Mouse (Mus musculus): Measurements from ENCODE around the gene Gm17555. TPM values are rescaled to one million over a fixed set of nuclear protein-coding genes. Genes with fewer than 3 reads are reported as not detected.

The Gm17555 gene
- total and polyA plus RNA-seq, 2 experiments from 2014 or later: not detected

DNA sequence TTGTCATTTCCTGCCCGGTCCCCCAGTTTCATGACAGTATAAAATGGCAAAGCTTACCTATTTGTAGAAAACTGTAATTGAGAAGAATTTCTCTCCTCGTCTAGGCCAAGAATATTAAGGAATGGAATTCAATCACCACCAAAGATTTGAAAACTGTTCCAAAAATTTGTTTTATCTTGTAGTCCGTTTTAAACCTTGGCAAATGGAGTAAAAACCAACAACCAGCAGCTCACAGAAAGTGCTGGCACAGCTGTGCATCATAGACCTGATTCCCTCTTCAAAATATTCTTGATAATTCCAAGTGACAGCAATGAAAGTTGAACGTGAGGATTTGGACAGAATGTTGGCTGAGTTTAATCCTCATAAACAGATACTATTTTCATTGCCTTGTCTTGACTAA is 23.6 kb upstream of the Gm17555 start:
- H3K9me3 ChIP-seq (replicated peaks; ENCODE audit: control insufficient read depth, low read length): no peaks in the 10 kb centered on the region
- H3K36me3 ChIP-seq (replicated peaks; ENCODE audit: control insufficient read depth, insufficient read depth, low read length): no peaks in the 10 kb centered on the region
- no peaks in the 10 kb centered on the region for H3K27me3 ChIP-seq (ENCODE audit: control insufficient read depth, insufficient read depth, low read length)
- H3K4me1 ChIP-seq (ENCODE audit: control insufficient read depth, insufficient read depth): no peaks in the 10 kb centered on the region
- WGBS: 61% methylated on average over 4 of the region's 4 CpGs
- H3K4me2 ChIP-seq (ENCODE audit: low read depth, low read length): no peak overlapping the region
- H3K9ac ChIP-seq (replicated peaks; ENCODE audit: low read depth, low read length): no peak overlapping the region
- H3K4me3 ChIP-seq (ENCODE audit: low read depth, low read length): no peak overlapping the region
- DNase-seq (ENCODE audit: low spot score): no peak
- H3K27ac ChIP-seq (ENCODE audit: low read depth): no peak overlapping the region
- no peak for ATAC-seq (ENCODE audit: insufficient read depth, low read depth)
- no peak for TF ChIP-seq CTCF (IDR thresholded peaks at IDR 0.05; ENCODE audit: low read depth)
- TF ChIP-seq EP300 (IDR thresholded peaks at IDR 0.05; ENCODE audit: low read depth): no peak

DNA sequence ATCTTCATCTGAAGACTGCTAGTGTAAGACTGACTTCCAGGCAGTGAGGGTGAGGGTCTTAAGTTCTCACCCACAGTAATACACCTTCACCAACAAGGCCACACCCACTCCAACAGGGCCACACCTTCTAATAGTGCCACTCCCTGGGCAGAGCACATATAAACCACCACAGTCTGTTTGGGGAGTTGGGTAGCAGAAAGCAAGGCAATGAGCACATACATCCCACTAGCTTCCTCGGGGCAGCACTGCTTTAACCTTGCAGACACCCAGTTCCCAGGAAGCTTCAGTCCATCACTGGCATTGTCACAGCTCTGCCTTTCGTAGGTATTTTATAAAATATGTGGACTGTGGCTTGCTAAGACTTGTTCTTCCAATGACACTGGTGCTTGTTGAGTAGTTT is 22.8 kb upstream of the Gm17555 start:
- no peaks in the 10 kb centered on the region for H3K4me1 ChIP-seq (ENCODE audit: control insufficient read depth, insufficient read depth)
- H3K4me3 ChIP-seq (ENCODE audit: low read depth, low read length): no peak overlapping the region
- no peaks in the 10 kb centered on the region for H3K27me3 ChIP-seq (ENCODE audit: control insufficient read depth, insufficient read depth, low read length)
- no peaks in the 10 kb centered on the region for H3K9me3 ChIP-seq (replicated peaks; ENCODE audit: control insufficient read depth, low read length)
- no peak for DNase-seq (ENCODE audit: low spot score)
- no peak for ATAC-seq (ENCODE audit: insufficient read depth, low read depth)
- no peak for TF ChIP-seq CTCF (IDR thresholded peaks at IDR 0.05; ENCODE audit: low read depth)
- no peak for TF ChIP-seq EP300 (IDR thresholded peaks at IDR 0.05; ENCODE audit: low read depth)
- H3K36me3 ChIP-seq (replicated peaks; ENCODE audit: control insufficient read depth, insufficient read depth, low read length): no peaks in the 10 kb centered on the region
- no peak overlapping the region for H3K9ac ChIP-seq (replicated peaks; ENCODE audit: low read depth, low read length)
- no peak overlapping the region for H3K4me2 ChIP-seq (ENCODE audit: low read depth, low read length)
- H3K27ac ChIP-seq (ENCODE audit: low read depth): no peak overlapping the region
- 88% methylated on average over 2 of the region's 2 CpGs for WGBS

DNA sequence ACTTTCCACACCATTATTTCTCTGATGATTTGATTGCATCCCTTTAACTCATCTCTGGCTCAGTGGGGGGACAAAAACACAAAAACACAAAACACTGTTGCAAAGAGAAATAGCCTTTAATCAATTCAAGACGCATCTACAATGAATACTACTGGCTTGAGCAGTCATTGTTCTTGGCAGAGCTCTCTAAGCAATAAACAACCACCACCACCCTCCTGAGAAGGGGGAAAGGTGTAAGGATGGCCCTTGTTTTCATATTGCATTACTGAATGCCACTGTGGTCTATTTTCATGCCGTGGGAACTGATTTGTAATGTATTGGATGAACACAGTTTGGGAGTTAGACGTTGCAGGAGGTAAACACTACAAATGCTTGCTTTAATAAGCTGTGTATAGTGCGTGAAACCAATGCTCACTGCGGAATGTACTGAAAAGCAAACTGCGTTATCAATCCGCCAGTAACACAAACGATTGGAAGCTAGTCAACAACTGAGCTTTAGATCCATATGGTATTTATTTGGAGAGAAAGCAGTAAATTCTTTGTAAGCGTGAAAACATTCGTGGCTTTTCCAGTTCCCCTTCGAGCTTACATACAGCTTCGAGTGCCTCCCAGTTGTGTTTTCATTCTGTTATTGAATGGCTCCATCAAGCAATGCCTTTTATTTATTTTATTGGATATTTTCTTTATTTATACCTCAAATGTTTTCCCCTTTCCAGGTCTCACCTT is 19.1 kb upstream of the Gm17555 start:
- WGBS: 79% methylated on average over 12 of the region's 12 CpGs
- H3K4me2 ChIP-seq (ENCODE audit: low read depth, low read length): no peak overlapping the region
- H3K36me3 ChIP-seq (replicated peaks; ENCODE audit: control insufficient read depth, insufficient read depth, low read length): no peaks in the 10 kb centered on the region
- ATAC-seq (ENCODE audit: insufficient read depth, low read depth) (no peak), DNase-seq (ENCODE audit: low spot score) (no peak)
- no peaks in the 10 kb centered on the region for H3K27me3 ChIP-seq (ENCODE audit: control insufficient read depth, insufficient read depth, low read length)
- TF ChIP-seq EP300 (IDR thresholded peaks at IDR 0.05; ENCODE audit: low read depth) (no peak), CTCF (IDR thresholded peaks at IDR 0.05; ENCODE audit: low read depth) (no peak)
- H3K9ac ChIP-seq (replicated peaks; ENCODE audit: low read depth, low read length): no peak overlapping the region
- H3K27ac ChIP-seq (ENCODE audit: low read depth): no peak overlapping the region
- H3K4me3 ChIP-seq (ENCODE audit: low read depth, low read length): no peak overlapping the region
- H3K9me3 ChIP-seq (replicated peaks; ENCODE audit: control insufficient read depth, low read length): no peaks in the 10 kb centered on the region
- no peaks in the 10 kb centered on the region for H3K4me1 ChIP-seq (ENCODE audit: control insufficient read depth, insufficient read depth)

GRCm38 (mm10) chr2:126198971-126199370 is 15.9 kb upstream of the Gm17555 start:
- no peak overlapping the region for H3K4me3 ChIP-seq (ENCODE audit: low read depth, low read length)
- no peaks in the 10 kb centered on the region for H3K9me3 ChIP-seq (replicated peaks; ENCODE audit: control insufficient read depth, low read length)
- WGBS: 66% methylated on average over 3 of the region's 3 CpGs
- TF ChIP-seq EP300 (IDR thresholded peaks at IDR 0.05; ENCODE audit: low read depth) (no peak), CTCF (IDR thresholded peaks at IDR 0.05; ENCODE audit: low read depth) (no peak)
- H3K36me3 ChIP-seq (replicated peaks; ENCODE audit: control insufficient read depth, insufficient read depth, low read length): no peaks in the 10 kb centered on the region
- DNase-seq (ENCODE audit: low spot score): no peak
- ATAC-seq (ENCODE audit: insufficient read depth, low read depth): no peak
- no peak overlapping the region for H3K27ac ChIP-seq (ENCODE audit: low read depth)
- H3K4me1 ChIP-seq (ENCODE audit: control insufficient read depth, insufficient read depth): no peaks in the 10 kb centered on the region
- H3K9ac ChIP-seq (replicated peaks; ENCODE audit: low read depth, low read length): no peak overlapping the region
- no peaks in the 10 kb centered on the region for H3K27me3 ChIP-seq (ENCODE audit: control insufficient read depth, insufficient read depth, low read length)
- H3K4me2 ChIP-seq (ENCODE audit: low read depth, low read length): no peak overlapping the region

DNA sequence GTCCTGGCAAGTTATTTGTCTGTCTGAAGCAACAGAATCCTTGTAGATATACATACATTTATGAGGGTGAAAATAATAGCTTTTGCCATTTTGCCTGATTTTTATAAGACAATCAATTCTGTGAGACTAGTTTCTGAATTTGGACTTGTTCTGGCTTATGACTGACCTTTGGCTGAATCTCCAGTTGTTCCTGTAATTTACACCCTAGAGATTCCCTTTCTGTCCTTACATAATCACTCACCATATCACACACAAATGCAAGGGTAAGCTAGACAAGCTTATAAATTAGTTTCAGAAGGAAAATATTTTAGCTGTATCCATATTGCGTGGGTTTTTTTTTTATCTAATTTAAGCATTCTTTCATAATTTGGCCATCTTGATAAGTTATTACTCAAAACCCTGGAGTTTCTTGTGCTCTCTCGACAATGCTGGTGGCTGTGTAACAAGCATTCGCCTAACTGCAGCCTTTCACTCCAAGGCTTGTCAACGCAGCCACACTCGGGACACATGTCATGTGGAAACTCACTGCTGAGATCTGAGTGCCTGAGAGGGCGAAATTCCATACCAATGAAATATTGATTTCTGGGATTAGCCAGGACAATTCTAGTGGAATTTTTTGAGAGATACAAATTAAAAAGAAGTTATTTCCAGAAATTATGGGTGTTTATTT is 3.8 kb upstream of the Gm17555 start:
- no peaks in the 10 kb centered on the region for H3K9me3 ChIP-seq (replicated peaks; ENCODE audit: control insufficient read depth, low read length)
- H3K9ac ChIP-seq (replicated peaks; ENCODE audit: low read depth, low read length): no peak overlapping the region
- TF ChIP-seq EP300 (IDR thresholded peaks at IDR 0.05; ENCODE audit: low read depth): no peak
- TF ChIP-seq CTCF (IDR thresholded peaks at IDR 0.05; ENCODE audit: low read depth): no peak
- H3K27ac ChIP-seq (ENCODE audit: low read depth): no peak overlapping the region
- no peak for DNase-seq (ENCODE audit: low spot score)
- no peaks in the 10 kb centered on the region for H3K27me3 ChIP-seq (ENCODE audit: control insufficient read depth, insufficient read depth, low read length)
- H3K4me1 ChIP-seq (ENCODE audit: control insufficient read depth, insufficient read depth): no peaks in the 10 kb centered on the region
- no peak overlapping the region for H3K4me3 ChIP-seq (ENCODE audit: low read depth, low read length)
- H3K4me2 ChIP-seq (ENCODE audit: low read depth, low read length): no peak overlapping the region
- 48% methylated on average over 6 of the region's 6 CpGs for WGBS
- no peak for ATAC-seq (ENCODE audit: insufficient read depth, low read depth)
- H3K36me3 ChIP-seq (replicated peaks; ENCODE audit: control insufficient read depth, insufficient read depth, low read length): no peaks in the 10 kb centered on the region
